Mouse (Mus musculus) neural tube, embryonic 11.5 days (tissue): ENCODE measurements around the gene Angptl2. TPM values are rescaled to one million over a fixed set of nuclear protein-coding genes. Genes with fewer than 3 reads are reported as not detected.

ENCODE experiments used
- ATAC-seq: fragments of 200-750 bp; cut with Nextera tagmentation; 2 replicates; pipeline ENCODE4 v1.8.0; 2017; ENCODE audit warnings: moderate number of reproducible peaks, mild to moderate bottlenecking, moderate TSS enrichment, moderate library complexity; ENCODE audit not compliant: insufficient read depth, low FRiP score, low TSS enrichment
- DNase-seq: peaks from one replicate; pipeline ENCODE4 v3.0.0-alpha.2; 2015; ENCODE audit warnings: low spot score
- H3K27ac ChIP-seq: fragments of 300-500 bp; sonication (generic); 2 replicates; pipeline ENCODE4 v1.5.1; 2014; ENCODE audit warnings: low read depth, mild to moderate bottlenecking, low read length
- H3K27me3 ChIP-seq: fragments of 300-500 bp; sonication (generic); 2 replicates; pipeline ENCODE4 v1.6.1; 2014; ENCODE audit warnings: mild to moderate bottlenecking, low read length, mixed read lengths; ENCODE audit not compliant: control insufficient read depth, insufficient read depth
- H3K36me3 ChIP-seq: fragments of 300-500 bp; sonication (generic); 2 replicates; pipeline ENCODE4 v1.6.1; 2014; ENCODE audit warnings: mild to moderate bottlenecking, low read length, moderate library complexity, mixed read lengths; ENCODE audit not compliant: control insufficient read depth, insufficient read depth
- H3K4me1 ChIP-seq: fragments of 300-500 bp; sonication (generic); 2 replicates; pipeline ENCODE4 v1.6.1; 2014; ENCODE audit warnings: low read length, mixed read lengths; ENCODE audit not compliant: control insufficient read depth, insufficient read depth
- H3K4me2 ChIP-seq: fragments of 300-500 bp; sonication (generic); 2 replicates; pipeline ENCODE4 v1.6.1; 2014; ENCODE audit warnings: low read depth, mild to moderate bottlenecking, moderate library complexity
- H3K4me3 ChIP-seq: fragments of 300-500 bp; sonication (generic); 2 replicates; pipeline ENCODE4 v1.5.1; 2014; ENCODE audit warnings: low read depth, low read length
- H3K9ac ChIP-seq: fragments of 300-500 bp; sonication (generic); 2 replicates; pipeline ENCODE4 v1.6.1; 2014; ENCODE audit warnings: mild to moderate bottlenecking, low read length
- H3K9me3 ChIP-seq: fragments of 300-500 bp; sonication (generic); 2 replicates; pipeline ENCODE4 v1.6.1; 2016; ENCODE audit warnings: low read length; ENCODE audit not compliant: control insufficient read depth
- WGBS: fragments of 180-500 bp; shearing (Covaris S2); extraction: QIAGEN DNeasy Blood & Tissue Kit; methylation state at CpG from one replicate; pipeline ENCODE4 v1.1.7; 2014; 5-methylcytosine and 5-hydroxymethylcytosine counted together
- polyA plus RNA-seq: library from polyadenylated mRNA; unstranded; fragments of >200 nt; fragmentation: Nextera tagmentation; extraction: Ambion mirVana; gene quantifications from 2 replicates; pipeline ENCODE4 v1.2.1, GENCODE M21; 2014

Angptl2 gene
- polyA plus RNA-seq, 1 experiment from 2014 or later, result 26.5 TPM

GRCm38 (mm10) chr2:33279758-33280157 is 63.9 kb downstream of the Angptl2 start:
- Histone ChIP-seq H3K27me3 (no peaks in the 10 kb centered on the region), H3K9ac (no peak overlapping the region), H3K9me3 (no peaks in the 10 kb centered on the region), H3K27ac (no peak overlapping the region), H3K36me3 (no peaks in the 10 kb centered on the region), H3K4me1 (no peaks in the 10 kb centered on the region), H3K4me3 (no peak overlapping the region), H3K4me2 (no peak overlapping the region)
- DNase-seq (no peak), ATAC-seq (no peak)
- 86% methylated on average over 10 of the region's 10 CpGs for WGBS

- DNase-seq, result no peak
- no peak for ATAC-seq
- Histone ChIP-seq H3K4me2 (no peak overlapping the region), H3K4me1 (no peaks in the 10 kb centered on the region), H3K36me3 (no peaks in the 10 kb centered on the region), H3K9me3 (no peaks in the 10 kb centered on the region), H3K27ac (no peak overlapping the region), H3K27me3 (no peaks in the 10 kb centered on the region), H3K9ac (no peak overlapping the region), H3K4me3 (no peak overlapping the region)
- WGBS, result 80% methylated on average over 2 of the region's 2 CpGs
Observed at GRCm38 (mm10) chr2:33280525-33280924, 64.7 kb downstream of the Angptl2 start.

- no peaks in the 10 kb centered on the region for H3K27me3 ChIP-seq
- DNase-seq (no peak), ATAC-seq (no peak)
- WGBS, result 81% methylated on average over 5 of the region's 5 CpGs
- no peak overlapping the region for H3K4me2 ChIP-seq
- no peaks in the 10 kb centered on the region for H3K4me1 ChIP-seq
- no peaks in the 10 kb centered on the region for H3K9me3 ChIP-seq
- H3K9ac ChIP-seq, result no peak overlapping the region
- H3K27ac ChIP-seq, result no peak overlapping the region
- no peaks in the 10 kb centered on the region for H3K36me3 ChIP-seq
- no peak overlapping the region for H3K4me3 ChIP-seq
Observed at GRCm38 (mm10) chr2:33281807-33282206, 65.9 kb downstream of the Angptl2 start.

- ATAC-seq, result no peak
Observed at GRCm38 (mm10) chr2:33282877-33283276, 67.0 kb downstream of the Angptl2 start.

GRCm38 (mm10) chr2:33283674-33284073 is 67.8 kb downstream of the Angptl2 start:
- Histone ChIP-seq H3K27ac (no peak overlapping the region), H3K4me2 (no peak overlapping the region), H3K36me3 (no peaks in the 10 kb centered on the region), H3K9me3 (no peaks in the 10 kb centered on the region), H3K27me3 (no peaks in the 10 kb centered on the region), H3K4me3 (no peak overlapping the region), H3K9ac (no peak overlapping the region), H3K4me1 (no peaks in the 10 kb centered on the region)
- 57% methylated on average over 2 of the region's 2 CpGs for WGBS
- no peak for DNase-seq
- ATAC-seq, result no peak

More at GRCm38 (mm10) chr2:33282877-33283276, 67.0 kb downstream of the Angptl2 start:
- 87% methylated on average over 4 of the region's 4 CpGs for WGBS
- H3K4me1 ChIP-seq, result no peaks in the 10 kb centered on the region
- no peak overlapping the region for H3K27ac ChIP-seq
- no peaks in the 10 kb centered on the region for H3K27me3 ChIP-seq
- H3K4me2 ChIP-seq, result no peak overlapping the region
- no peak overlapping the region for H3K9ac ChIP-seq
- H3K36me3 ChIP-seq, result no peaks in the 10 kb centered on the region
- no peak overlapping the region for H3K4me3 ChIP-seq
- no peaks in the 10 kb centered on the region for H3K9me3 ChIP-seq
- DNase-seq, result no peak

GRCm38 (mm10) chr2:33288837-33289236 is 73.0 kb downstream of the Angptl2 start:
- no peak for DNase-seq
- Histone ChIP-seq H3K4me1 (no peaks in the 10 kb centered on the region), H3K4me3 (no peak overlapping the region), H3K9me3 (no peaks in the 10 kb centered on the region), H3K36me3 (no peaks in the 10 kb centered on the region), H3K27me3 (no peaks in the 10 kb centered on the region), H3K27ac (no peak overlapping the region), H3K9ac (no peak overlapping the region), H3K4me2 (no peak overlapping the region)
- no peak for ATAC-seq
- 95% methylated on average over 5 of the region's 5 CpGs for WGBS

- H3K36me3 ChIP-seq, result no peaks in the 10 kb centered on the region
- H3K4me1 ChIP-seq, result no peaks in the 10 kb centered on the region
- WGBS, result 90% methylated on average over 8 of the region's 8 CpGs
- H3K4me2 ChIP-seq, result no peak overlapping the region
- H3K9ac ChIP-seq, result no peak overlapping the region
- no peak for ATAC-seq
- no peak overlapping the region for H3K27ac ChIP-seq
- H3K27me3 ChIP-seq, result no peaks in the 10 kb centered on the region
- no peak for DNase-seq
- H3K9me3 ChIP-seq, result no peaks in the 10 kb centered on the region
- H3K4me3 ChIP-seq, result no peak overlapping the region
Observed at GRCm38 (mm10) chr2:33290491-33290890, 74.6 kb downstream of the Angptl2 start.

- Histone ChIP-seq H3K4me1 (no peaks in the 10 kb centered on the region), H3K9ac (no peak overlapping the region), H3K27me3 (no peaks in the 10 kb centered on the region), H3K9me3 (no peaks in the 10 kb centered on the region), H3K4me2 (no peak overlapping the region), H3K36me3 (no peaks in the 10 kb centered on the region), H3K4me3 (no peak overlapping the region), H3K27ac (no peak overlapping the region)
- no peak for DNase-seq
- no peak for ATAC-seq
- 84% methylated on average over 2 of the region's 2 CpGs for WGBS
Observed at GRCm38 (mm10) chr2:33292057-33292456, 76.2 kb downstream of the Angptl2 start.

- Histone ChIP-seq H3K27me3 (no peaks in the 10 kb centered on the region), H3K4me2 (no peak overlapping the region), H3K9me3 (no peaks in the 10 kb centered on the region), H3K9ac (no peak overlapping the region), H3K4me1 (no peaks in the 10 kb centered on the region), H3K27ac (no peak overlapping the region), H3K36me3 (no peaks in the 10 kb centered on the region), H3K4me3 (no peak overlapping the region)
- WGBS, result 89% methylated on average over 5 of the region's 5 CpGs
- DNase-seq, result no peak
- ATAC-seq, result no peak
Observed at GRCm38 (mm10) chr2:33295115-33295514, 79.2 kb downstream of the Angptl2 start.
